Mouse (Mus musculus): ENCODE measurements at regions not wholly inside any gene's neighbourhood (a gene's known extent, or its start where the extent isn't known, plus 50 kb on each side); places are given as distances from the start of the nearest gene placed in this dataset.
"Not testable (repeated sequence)": the region's sequence is repeated elsewhere in the genome, so short reads cannot be mapped to it uniquely, and the experiment has no call there.

DNA sequence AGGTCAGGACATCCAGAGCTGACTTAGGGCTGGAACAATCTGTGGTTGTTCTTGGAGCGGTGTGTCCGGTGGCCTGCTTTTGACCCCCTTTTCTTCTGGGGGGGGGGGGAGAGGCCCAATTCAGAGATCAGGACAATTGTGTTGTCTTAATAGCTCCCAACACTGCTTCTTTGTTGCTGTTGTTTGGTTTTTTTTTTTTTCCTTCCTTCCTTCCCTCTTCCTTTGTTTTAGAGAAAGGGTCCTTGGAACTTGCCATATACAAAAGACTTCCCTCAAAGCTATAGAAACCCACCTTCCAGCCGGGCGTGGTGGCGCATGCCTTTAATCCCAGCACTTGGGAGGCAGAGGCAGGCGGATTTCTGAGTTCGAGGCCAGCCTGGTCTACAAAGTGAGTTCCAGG lies 49.8 kb upstream of the Jarid2 start:
- not testable (repeated sequence) for TF ChIP-seq CTCF (IDR thresholded peaks at IDR 0.05; ENCODE audit: control insufficient read depth, insufficient read depth, low read length); POLR2A (IDR thresholded peaks at IDR 0.05; ENCODE audit: borderline replicate concordance, control insufficient read depth, low read depth, low read length)

Measured in bone marrow, adult 2 months (tissue).